Mouse (Mus musculus): Measurements from ENCODE around the gene Maged1.

GRCm38 (mm10) chrX:94534346-94534745, 7.6 kb downstream of the Maged1 start:
- TF ChIP-seq CTCF (IDR thresholded peaks at IDR 0.05; ENCODE audit: extremely low read depth, insufficient read depth, insufficient read length, insufficient replicate concordance) (no peak), POLR2A (IDR thresholded peaks at IDR 0.05; ENCODE audit: low read depth, low read length) (no peak)

All from spleen, adult 2 months (tissue).